Mouse (Mus musculus): ENCODE measurements around the gene Suclg2. TPM values are rescaled to one million over a fixed set of nuclear protein-coding genes. Genes with fewer than 3 reads are reported as not detected.

Suclg2 gene
- total and polyA plus RNA-seq, 3 experiments, result 47.8 to 179 (median 151) TPM

DNA sequence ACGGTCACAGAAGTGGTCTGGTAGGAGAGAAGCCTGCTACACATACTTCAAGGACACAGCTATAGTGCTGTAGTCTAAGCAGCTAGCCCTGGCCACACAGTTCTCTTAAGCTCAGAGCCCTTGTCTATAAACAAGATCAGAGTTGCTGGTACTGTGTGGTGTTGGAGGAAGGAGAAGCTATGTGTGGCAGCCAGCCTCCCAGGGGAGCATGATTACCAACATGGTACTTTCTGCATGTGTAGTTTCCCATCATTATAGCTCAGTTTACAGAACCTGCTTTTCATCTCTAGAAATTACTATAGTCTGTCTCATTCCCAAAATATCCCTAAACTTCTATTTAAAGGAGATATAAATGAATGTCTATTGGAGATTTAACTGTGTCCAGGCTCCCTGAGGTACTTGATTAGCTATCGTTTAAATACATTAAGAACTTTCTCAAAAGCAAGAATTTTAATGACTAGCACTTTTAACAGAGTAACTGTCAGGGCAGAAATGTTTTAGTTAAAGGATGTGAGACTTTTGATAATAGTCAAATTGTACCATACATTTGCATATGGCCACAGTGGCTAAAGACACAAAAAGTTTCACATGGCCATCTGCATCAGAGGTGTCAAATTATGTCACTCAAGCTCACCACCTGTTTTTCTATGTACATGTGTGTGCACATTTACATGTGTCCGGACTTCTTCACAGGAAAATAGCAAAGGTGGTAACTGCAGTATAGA is 145.4 kb downstream of the Suclg2 start:
- Histone ChIP-seq H3K79me2 (replicated peaks; ENCODE audit: control insufficient read depth, insufficient read depth, low read length) (no peaks in the 10 kb centered on the region), H3K36me3 (ENCODE audit: control insufficient read depth, insufficient read depth, low read length) (no peaks in the 10 kb centered on the region), H3K9ac (ENCODE audit: low read depth, low read length) (no peak overlapping the region), H3K4me3 (no peak overlapping the region), H3K27ac (no peak overlapping the region), H3K4me1 (ENCODE audit: control insufficient read depth, insufficient read depth, low read length) (no peaks in the 10 kb centered on the region), H3K27me3 (ENCODE audit: control insufficient read depth, insufficient read depth, low read length) (no peaks in the 10 kb centered on the region)
- WGBS, result 91% methylated on average over 3 of the region's 3 CpGs
- intact Hi-C loops (cut with DNase I), result no loop called here
- no peak for TF ChIP-seq POLR2A (IDR thresholded peaks at IDR 0.05; ENCODE audit: insufficient read depth, low read depth, low read length)
- no peak for TF ChIP-seq CTCF (IDR thresholded peaks at IDR 0.05)
- no peak for TF ChIP-seq EP300 (IDR thresholded peaks at IDR 0.05; ENCODE audit: insufficient read depth, low read depth, low read length)
- no peak for DNase-seq

DNA sequence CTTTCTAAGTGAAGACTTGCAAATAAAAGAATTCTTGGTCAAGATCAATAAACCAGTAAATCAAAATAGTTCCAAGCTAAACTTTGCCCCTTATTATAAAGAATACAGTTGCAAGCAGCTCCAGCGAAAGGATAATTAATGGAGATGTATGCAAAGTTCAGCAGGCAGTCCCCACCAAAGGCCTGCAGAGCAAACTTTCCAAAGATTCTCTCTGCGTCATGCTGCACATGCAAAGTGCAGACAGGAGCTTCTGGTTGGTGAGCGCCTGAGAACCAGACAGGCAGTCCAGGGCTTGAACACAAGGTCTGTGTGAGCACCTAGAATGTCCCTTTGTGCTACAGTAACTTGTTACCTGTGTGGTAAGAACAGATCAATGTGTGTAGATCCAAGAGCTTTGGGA is 147.0 kb downstream of the Suclg2 start:
- no peak for DNase-seq
- Histone ChIP-seq H3K79me2 (replicated peaks; ENCODE audit: control insufficient read depth, insufficient read depth, low read length) (no peaks in the 10 kb centered on the region), H3K36me3 (ENCODE audit: control insufficient read depth, insufficient read depth, low read length) (no peaks in the 10 kb centered on the region), H3K9ac (ENCODE audit: low read depth, low read length) (no peak overlapping the region), H3K4me3 (no peak overlapping the region), H3K27me3 (ENCODE audit: control insufficient read depth, insufficient read depth, low read length) (no peaks in the 10 kb centered on the region), H3K4me1 (ENCODE audit: control insufficient read depth, insufficient read depth, low read length) (no peaks in the 10 kb centered on the region), H3K27ac (no peak overlapping the region)
- WGBS, result 92% methylated on average over 3 of the region's 3 CpGs
- no peak for TF ChIP-seq CTCF (IDR thresholded peaks at IDR 0.05)
- no peak for TF ChIP-seq EP300 (IDR thresholded peaks at IDR 0.05; ENCODE audit: insufficient read depth, low read depth, low read length)
- intact Hi-C loops (cut with DNase I), result no loop called here

DNA sequence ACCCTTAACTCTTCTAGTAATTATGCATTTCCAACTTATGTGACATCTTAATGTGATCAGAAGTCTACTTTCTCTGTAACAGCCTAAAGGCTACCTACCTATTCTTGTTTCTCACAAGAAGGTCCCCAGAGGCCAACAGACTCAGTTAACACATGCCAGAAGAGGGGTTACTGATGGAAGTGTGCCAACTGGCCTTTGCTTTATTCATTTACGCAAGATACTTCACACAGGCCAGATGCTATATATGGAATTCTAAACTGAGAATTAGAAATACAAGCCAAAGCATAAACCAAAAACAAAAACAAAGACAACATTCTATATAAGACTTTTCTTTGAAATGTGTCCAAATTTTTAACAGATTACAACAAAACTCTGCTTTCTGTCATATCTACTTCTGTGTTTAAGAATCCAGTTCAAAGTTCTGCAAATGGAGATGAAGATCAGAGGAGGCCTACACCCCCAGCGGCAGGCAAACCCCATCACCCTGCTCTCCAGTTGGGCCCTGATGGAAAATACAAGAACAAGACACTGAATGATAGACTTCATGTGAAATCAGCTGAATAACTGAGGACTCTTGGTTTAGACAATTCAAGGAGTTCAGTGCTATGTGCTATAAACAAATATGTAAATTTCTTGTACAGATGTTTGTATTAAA is 155.1 kb downstream of the Suclg2 start:
- no peak for DNase-seq
- intact Hi-C loops (cut with DNase I), result no loop called here
- Histone ChIP-seq H3K9ac (ENCODE audit: low read depth, low read length) (no peak overlapping the region), H3K4me3 (no peak overlapping the region), H3K36me3 (ENCODE audit: control insufficient read depth, insufficient read depth, low read length) (no peaks in the 10 kb centered on the region; the same call in 1 of the 2 replicates), H3K4me1 (ENCODE audit: control insufficient read depth, insufficient read depth, low read length) (no peaks in the 10 kb centered on the region), H3K27me3 (ENCODE audit: control insufficient read depth, insufficient read depth, low read length) (no peaks in the 10 kb centered on the region), H3K79me2 (replicated peaks; ENCODE audit: control insufficient read depth, insufficient read depth, low read length) (no peaks in the 10 kb centered on the region), H3K27ac (no peak overlapping the region)
- TF ChIP-seq EP300 (IDR thresholded peaks at IDR 0.05; ENCODE audit: insufficient read depth, low read depth, low read length) (no peak), CTCF (IDR thresholded peaks at IDR 0.05) (no peak), POLR2A (IDR thresholded peaks at IDR 0.05; ENCODE audit: insufficient read depth, low read depth, low read length) (no peak)
- WGBS, result 75% methylated on average over 2 of the region's 2 CpGs

DNA sequence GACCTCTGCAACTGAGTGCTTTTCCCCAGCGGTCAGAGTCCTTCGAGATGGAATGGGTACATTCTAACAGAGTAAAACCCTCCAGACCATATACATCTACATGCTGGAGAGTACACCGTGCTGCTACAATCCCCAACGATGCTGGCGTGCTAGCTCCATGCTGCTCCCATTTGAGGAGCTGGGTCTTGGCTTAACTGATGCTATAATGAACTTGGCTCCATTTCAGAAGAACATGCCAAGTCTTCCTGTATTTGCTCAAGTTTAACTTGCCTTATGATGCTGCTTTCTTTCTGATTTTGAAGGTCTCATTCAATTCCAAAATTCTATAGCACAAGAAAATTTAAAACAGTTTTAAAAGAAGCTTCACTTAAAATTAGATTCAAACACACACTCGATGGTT is 162.3 kb downstream of the Suclg2 start:
- H3K9ac ChIP-seq (ENCODE audit: low read depth, low read length), result no peak overlapping the region
- intact Hi-C loops (cut with DNase I), result no loop called here
- WGBS, result 91% methylated on average over 6 of the region's 6 CpGs

DNA sequence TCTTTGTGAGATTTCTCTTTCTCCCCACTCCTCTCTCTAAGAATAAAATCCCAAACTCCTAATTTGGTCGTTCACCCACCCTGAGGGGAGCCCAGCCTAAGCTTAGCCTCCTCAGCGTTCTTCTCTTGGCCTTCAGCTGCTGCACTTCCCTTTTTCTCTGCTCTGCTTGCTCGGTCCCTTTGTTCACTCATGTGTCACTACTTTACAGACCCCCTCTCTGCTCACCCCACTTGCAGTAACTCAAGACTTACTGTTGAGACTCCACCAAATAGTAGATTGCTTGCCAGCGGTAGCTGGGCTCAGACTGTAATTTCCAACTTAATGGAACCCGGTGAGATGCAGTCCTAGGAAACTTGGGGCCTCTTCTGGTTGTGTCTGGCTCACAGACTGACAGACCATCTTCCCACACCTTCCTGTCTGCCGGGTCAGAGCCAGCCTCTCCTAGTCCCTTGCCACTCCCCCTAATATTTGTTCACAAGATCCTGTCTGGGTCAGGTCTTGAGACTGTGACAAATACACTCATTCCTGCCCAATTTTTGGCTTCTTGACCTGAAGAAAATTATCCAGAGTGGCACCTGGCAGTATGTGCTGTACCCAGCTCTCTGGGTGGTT is 166.2 kb downstream of the Suclg2 start:
- Histone ChIP-seq H3K27ac (no peak overlapping the region), H3K9ac (ENCODE audit: low read depth, low read length) (no peak overlapping the region), H3K4me3 (no peak overlapping the region), H3K4me1 (ENCODE audit: control insufficient read depth, insufficient read depth, low read length) (no peaks in the 10 kb centered on the region), H3K36me3 (ENCODE audit: control insufficient read depth, insufficient read depth, low read length) (no peaks in the 10 kb centered on the region), H3K27me3 (ENCODE audit: control insufficient read depth, insufficient read depth, low read length) (no peaks in the 10 kb centered on the region), H3K79me2 (replicated peaks; ENCODE audit: control insufficient read depth, insufficient read depth, low read length) (no peaks in the 10 kb centered on the region)
- intact Hi-C loops (cut with DNase I), result no loop called here
- TF ChIP-seq CTCF (IDR thresholded peaks at IDR 0.05) (no peak), POLR2A (IDR thresholded peaks at IDR 0.05; ENCODE audit: insufficient read depth, low read depth, low read length) (no peak), EP300 (IDR thresholded peaks at IDR 0.05; ENCODE audit: insufficient read depth, low read depth, low read length) (no peak)
- WGBS, result 49% methylated on average over 6 of the region's 6 CpGs
- no peak for DNase-seq

More for the DNA sequence above, 162.3 kb downstream of the Suclg2 start:
- H3K27me3 ChIP-seq (ENCODE audit: control insufficient read depth, insufficient read depth, low read length), result no peaks in the 10 kb centered on the region
- H3K79me2 ChIP-seq (replicated peaks; ENCODE audit: control insufficient read depth, insufficient read depth, low read length), result no peaks in the 10 kb centered on the region
- H3K4me1 ChIP-seq (ENCODE audit: control insufficient read depth, insufficient read depth, low read length), result no peaks in the 10 kb centered on the region
- no peak for DNase-seq
- H3K27ac ChIP-seq, result no peak overlapping the region
- no peak overlapping the region for H3K4me3 ChIP-seq
- no peaks in the 10 kb centered on the region; the same call in 1 of the 2 replicates for H3K36me3 ChIP-seq (ENCODE audit: control insufficient read depth, insufficient read depth, low read length)
- no peak for TF ChIP-seq CTCF (IDR thresholded peaks at IDR 0.05)

DNA sequence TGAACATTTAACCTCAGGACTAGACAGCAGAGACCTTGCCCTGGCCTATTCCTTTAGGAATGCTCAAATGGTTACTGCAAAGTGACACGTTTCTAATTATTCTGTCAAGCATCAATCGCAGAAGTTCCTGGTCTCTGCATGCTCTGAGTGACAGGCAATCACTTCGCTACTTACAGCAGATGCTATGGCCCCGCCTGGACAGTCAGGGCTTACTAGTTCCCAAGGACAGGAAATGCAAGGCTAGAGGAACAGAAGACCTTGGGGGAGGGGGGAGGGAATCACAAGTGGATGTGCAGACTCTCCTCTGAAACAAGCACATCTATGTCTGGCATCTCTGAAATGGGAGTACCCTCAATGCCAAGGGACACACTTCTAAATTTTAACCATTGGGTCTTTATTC is 167.6 kb downstream of the Suclg2 start:
- H3K4me1 ChIP-seq (ENCODE audit: control insufficient read depth, insufficient read depth, low read length), result no peaks in the 10 kb centered on the region
- H3K4me3 ChIP-seq, result no peak overlapping the region
- DNase-seq, result no peak
- no peak overlapping the region for H3K27ac ChIP-seq
- no peaks in the 10 kb centered on the region for H3K27me3 ChIP-seq (ENCODE audit: control insufficient read depth, insufficient read depth, low read length)
- intact Hi-C loops (cut with DNase I), result no loop called here
- no peaks in the 10 kb centered on the region for H3K79me2 ChIP-seq (replicated peaks; ENCODE audit: control insufficient read depth, insufficient read depth, low read length)
- H3K9ac ChIP-seq (ENCODE audit: low read depth, low read length), result no peak overlapping the region
- H3K36me3 ChIP-seq (ENCODE audit: control insufficient read depth, insufficient read depth, low read length), result no peaks in the 10 kb centered on the region
- TF ChIP-seq CTCF (IDR thresholded peaks at IDR 0.05), result no peak
- TF ChIP-seq EP300 (IDR thresholded peaks at IDR 0.05; ENCODE audit: insufficient read depth, low read depth, low read length), result no peak
- TF ChIP-seq POLR2A (IDR thresholded peaks at IDR 0.05; ENCODE audit: insufficient read depth, low read depth, low read length), result no peak
- WGBS, result 67% methylated on average over 4 of the region's 4 CpGs

All from heart, adult 2 months (tissue).